Mouse (Mus musculus) lung, postnatal 25 days (tissue): ENCODE measurements around the gene Olfr522.

Source experiments
- DNase-seq: peaks from one replicate; pipeline ENCODE4 v3.0.0; 2022; ENCODE audit warnings: low spot score

Gene Olfr522

DNA sequence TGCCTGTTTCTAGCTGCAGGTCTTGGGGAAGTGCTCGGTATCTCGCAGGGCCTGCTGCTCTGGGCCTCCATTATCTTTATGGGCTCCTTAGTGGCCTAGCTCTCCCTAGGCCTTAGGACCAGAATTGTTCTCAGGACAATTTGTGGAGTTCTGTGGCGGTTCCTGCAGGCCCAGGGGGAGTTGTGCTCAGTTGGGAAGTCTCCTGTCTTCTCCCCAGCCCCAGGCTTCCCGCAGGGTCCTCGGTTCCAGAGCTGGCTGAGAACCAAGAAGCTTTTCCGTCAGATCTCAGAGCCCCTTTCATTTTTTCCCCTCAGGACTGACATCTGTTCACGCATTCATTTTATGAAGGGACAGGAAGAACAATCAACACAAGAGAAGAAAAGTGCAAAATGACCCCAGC is at the start of gene Olfr522:
TSS of gene Olfr522 (minus strand) at position 101 of the 400 bp plus-strand sequence.
- no peak for DNase-seq

DNA sequence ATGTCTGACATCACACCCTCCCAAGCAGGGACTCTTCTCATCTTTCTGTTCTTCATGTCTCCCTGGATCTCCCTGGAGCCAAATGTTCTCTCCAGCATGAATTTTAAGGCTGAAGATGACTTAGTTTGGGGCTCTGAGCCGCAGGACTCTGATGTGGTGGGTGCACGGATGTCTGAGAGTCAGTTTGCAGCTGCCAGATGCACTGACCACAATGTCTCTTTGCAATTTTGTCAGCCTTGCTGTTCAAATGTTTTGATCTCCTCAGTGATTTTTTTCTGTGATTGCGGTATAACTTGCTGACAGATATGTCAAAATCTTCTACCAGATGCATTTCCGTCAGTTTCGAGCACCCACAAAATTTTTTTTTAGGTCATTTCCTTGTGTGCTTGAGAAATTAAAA is 49.3 kb upstream of the Olfr522 start:
- DNase-seq: no peak

- no peak for DNase-seq
Observed at GRCm38 (mm10) chr7:140208677-140209076, 44.1 kb upstream of the Olfr522 start.

DNA sequence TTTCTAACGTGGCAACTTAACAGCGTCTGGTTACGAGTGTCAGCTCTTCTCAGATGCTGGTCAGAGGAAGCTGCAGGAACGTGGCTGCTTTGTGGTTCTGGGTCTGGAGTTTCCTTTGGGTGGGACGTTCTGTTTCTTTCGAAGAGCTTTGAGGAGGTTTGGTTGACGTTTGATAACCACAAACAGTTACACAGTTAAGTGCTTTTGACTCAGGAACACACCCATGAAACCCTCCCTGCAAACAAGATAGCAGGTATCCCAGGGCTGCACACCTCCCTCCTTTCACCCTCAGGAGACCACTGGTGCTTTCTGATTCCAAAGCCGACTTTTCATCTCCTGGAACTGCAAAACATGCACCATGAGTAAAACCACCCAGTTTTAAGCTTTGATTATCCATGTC is 43.6 kb upstream of the Olfr522 start:
- peak; percentile 11 for DNase-seq

GRCm38 (mm10) chr7:140206904-140207303 is 42.3 kb upstream of the Olfr522 start:
- DNase-seq: no peak

DNA sequence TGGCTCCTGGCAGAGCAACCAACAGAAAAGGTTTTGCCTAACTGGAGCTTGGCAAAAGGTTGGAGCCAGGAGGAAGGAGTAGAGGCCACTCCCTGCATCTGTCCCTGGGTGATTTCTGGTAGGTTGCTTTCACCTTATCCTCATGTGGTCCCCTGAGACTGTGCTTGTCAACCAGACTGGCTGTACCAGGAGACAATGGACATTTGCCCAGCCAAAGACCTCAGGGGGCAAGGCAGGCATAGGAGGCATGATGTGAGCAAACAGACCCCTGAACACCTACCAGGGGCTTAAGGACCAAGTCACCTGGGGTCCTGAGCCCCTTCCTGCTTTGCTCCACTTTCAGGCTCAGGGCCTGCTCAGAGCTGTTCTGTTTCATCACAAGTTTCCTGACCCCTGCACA is 41.3 kb upstream of the Olfr522 start, which contains the start of gene Olfr524:
TSS of gene Olfr524 (minus strand) at position 101 of the 400 bp plus-strand sequence.
- DNase-seq: no peak

GRCm38 (mm10) chr7:140201090-140201489 is 36.5 kb upstream of the Olfr522 start:
- no peak for DNase-seq

- DNase-seq: no peak
Observed at GRCm38 (mm10) chr7:140196002-140196401, 31.4 kb upstream of the Olfr522 start.

GRCm38 (mm10) chr7:140194031-140194430 is 29.5 kb upstream of the Olfr522 start:
- no peak for DNase-seq

GRCm38 (mm10) chr7:140192851-140193250 is 28.3 kb upstream of the Olfr522 start:
- no peak for DNase-seq

GRCm38 (mm10) chr7:140192445-140192844 is 27.9 kb upstream of the Olfr522 start:
- DNase-seq: no peak

DNA sequence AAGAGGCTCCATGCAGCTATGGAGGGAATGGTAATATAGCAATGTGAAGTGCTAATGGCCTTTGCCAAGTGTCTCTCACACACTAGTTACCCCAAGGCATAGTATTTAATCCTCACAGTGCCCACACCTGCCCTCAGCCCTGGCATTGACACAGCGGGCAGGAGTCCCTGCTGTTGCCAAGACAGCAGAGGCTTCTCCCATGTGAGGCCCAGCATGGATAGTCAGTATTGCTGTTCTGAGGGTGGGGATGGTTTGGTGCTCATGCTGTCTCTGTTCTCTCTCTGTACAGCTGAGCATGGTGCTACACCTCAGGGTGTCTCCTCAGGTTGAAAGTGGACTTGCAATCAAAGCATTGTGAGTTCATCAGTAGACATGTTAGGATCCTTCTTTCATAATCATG is 25.9 kb upstream of the Olfr522 start:
- DNase-seq: no peak

DNA sequence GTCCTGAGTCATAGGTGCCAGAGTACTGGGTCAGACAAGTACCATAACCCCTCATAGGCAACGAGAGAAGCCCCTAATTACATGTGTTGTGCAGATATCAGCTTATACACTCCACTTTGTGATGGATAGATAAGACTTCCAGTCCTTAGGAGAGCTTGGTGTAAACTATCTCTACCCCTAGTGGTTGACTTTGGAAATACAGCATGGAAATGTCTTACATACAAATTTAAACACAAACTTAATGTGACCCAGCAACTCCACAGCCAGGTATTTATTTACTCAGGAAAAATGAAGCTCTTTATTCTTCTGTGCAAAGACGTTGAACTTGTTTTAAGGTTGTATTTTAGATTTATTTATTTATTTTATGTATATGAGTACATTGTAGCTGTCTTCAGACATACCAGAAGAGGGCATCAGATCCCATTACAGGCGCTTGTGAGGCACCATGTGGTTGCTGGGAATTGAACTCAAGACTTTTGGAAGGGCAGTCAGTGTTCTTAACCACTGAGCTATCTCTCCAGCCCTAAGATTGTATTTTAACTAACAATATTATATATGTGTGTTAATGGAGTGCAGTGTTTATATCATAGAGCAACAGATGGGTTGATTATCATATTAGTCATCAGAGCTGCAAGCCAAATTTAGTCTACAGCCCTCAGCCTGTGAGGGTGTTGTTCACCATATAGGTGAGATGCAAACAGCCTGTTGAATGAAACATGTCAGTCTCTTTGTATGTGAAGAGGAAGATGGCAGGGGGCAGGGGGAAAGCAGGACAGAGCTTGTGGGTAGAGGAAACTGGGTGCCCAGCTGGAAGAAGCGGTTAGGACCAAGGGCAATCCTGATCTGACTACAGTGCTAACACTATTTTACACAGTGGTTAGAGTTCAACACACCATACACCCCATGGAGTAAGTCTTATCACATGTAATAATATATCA is 24.1 kb upstream of the Olfr522 start:
- DNase-seq: no peak

- DNase-seq: no peak
Observed at GRCm38 (mm10) chr7:140187721-140188390, 23.3 kb upstream of the Olfr522 start.

DNA sequence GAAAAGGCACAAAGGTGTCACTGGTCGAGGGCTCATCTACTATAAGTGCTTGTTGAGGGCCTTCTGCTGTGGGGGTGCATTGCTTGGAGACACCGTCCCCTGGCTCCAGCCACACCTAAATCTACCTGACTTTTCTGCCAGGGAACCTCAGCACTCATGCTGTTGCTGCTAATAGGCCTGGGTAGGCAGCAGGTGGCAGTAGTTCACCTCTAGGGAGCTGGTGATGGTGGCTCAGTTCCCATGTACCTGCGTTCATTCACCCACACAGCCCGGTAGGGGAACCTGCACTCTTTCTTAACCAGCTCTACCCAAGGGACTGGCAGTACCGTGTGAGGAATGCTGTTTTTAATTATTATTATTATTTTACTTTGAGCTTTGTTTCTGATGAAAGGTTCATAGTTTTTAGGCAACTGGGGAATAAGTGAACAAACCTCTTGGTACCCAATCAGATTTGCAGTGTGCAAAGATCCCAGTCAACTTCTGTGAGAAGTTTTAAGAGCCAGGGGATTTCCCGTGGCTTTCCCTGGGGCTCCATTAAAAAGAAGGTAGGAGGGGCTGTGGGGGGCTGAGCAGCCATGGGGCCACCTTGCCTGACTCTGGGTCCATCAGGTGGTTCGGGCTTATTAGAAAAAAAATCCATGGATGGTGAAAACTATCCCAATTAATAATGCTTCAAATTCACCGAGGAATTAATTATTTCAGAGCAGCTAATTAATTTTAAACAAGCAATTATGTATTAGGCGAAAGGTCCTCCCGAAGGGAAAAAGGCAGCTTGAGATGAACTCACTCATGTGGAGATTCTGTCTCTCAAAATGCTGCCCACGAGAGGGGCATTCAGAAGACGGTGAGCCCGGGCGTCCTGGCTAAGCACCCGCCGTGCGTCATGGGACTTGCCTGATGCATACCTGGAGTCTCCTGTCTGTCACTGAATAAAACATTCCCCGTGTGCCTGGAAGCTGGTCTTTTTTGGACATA is 22.4 kb upstream of the Olfr522 start:
- DNase-seq: peak; percentile 11

DNA sequence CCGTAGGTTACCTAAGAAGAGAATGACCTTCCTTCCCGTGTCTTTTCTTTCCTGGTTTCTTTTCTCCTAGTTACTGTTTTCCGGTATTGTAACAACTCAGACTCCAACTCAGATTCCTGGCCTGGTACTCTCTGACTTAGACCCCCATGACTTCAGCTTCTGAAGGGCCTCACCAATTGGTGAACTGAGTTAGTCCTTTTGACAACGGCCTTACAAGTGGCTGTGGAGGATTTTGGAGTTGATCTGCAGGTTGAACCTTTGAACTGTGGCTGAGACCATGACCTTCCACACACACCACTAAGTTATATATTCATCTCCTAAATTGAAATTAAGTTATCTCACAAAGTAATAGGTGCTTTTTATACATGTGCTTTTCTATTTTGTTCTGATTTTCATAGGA is 19.6 kb upstream of the Olfr522 start:
- DNase-seq: no peak

- DNase-seq: no peak
Observed at GRCm38 (mm10) chr7:140180692-140181091, 16.1 kb upstream of the Olfr522 start.

DNA sequence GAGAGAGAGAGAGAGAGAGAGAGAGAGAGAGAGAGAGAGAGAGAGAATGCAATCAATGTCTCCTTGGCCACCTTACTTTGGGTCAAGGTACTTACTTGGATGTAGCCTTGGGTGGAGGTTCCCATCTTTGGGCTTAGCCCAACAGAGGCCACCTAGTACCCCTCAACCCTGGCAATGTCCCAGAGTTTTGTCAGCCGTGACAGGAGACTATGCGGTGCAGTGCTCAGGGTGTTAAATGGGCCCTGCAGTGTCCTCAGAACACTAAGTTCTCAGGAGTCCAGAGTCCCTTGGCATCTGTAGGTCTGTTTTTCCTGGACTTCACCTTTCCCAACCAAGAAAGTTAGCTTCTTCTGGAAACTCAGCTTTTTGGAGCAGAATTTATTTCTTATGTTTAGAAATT is 14.6 kb upstream of the Olfr522 start:
- no peak for DNase-seq

DNA sequence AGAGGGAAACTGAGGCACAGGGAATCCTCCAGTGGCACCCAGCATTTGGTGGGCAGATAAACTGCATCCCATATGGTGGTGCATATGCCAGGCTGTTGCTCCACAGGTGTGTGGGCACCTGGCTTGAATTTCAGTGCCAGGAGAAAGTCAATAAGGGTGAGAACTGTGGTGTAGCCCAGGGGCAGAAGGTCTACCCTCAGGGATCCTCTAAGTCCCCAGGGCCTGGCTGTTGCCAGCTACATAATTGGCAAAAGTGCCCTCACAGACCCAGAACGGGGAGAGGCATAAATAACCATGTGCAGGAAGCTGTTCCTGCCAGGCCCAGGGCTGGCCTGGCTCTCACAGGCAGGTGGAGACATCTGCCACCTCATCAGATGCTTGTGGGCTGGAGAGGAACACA is 8.4 kb upstream of the Olfr522 start, which contains the start of gene Olfr523:
TSS of gene Olfr523 (plus strand) at position 282 of the 400 bp plus-strand sequence.
- no peak for DNase-seq

GRCm38 (mm10) chr7:140170863-140171262 is 6.3 kb upstream of the Olfr522 start:
- no peak for DNase-seq

- DNase-seq: no peak
Observed at GRCm38 (mm10) chr7:140169386-140169785, 4.8 kb upstream of the Olfr522 start.

GRCm38 (mm10) chr7:140167950-140168349 is 3.4 kb upstream of the Olfr522 start:
- no peak for DNase-seq
